Mouse (Mus musculus) hindbrain, embryonic 15.5 days (tissue): ENCODE measurements around the gene Nfe2l1. TPM values are rescaled to one million over a fixed set of nuclear protein-coding genes. Genes with fewer than 3 reads are reported as not detected.
A peak's percentile ranks its signal among the peaks of the same experiment; 100 is the strongest.

ENCODE experiments used
- ATAC-seq: fragments of 200-750 bp; cut with Nextera tagmentation; 2 replicates; pipeline ENCODE4 v1.8.0; 2017; ENCODE audit warnings: low read depth, moderate number of reproducible peaks, moderate TSS enrichment; ENCODE audit not compliant: low FRiP score
- H3K27ac ChIP-seq: fragments of 300-500 bp; sonication (generic); replicated peaks from 2 replicates; pipeline ENCODE4 v1.5.1; 2015; ENCODE audit warnings: mild to moderate bottlenecking, inconsistent platforms
- H3K27me3 ChIP-seq: fragments of 300-500 bp; sonication (generic); 2 replicates; pipeline ENCODE4 v1.6.1; 2015; ENCODE audit warnings: control low read depth, inconsistent platforms
- H3K36me3 ChIP-seq: fragments of 300-500 bp; sonication (generic); 2 replicates; pipeline ENCODE4 v1.6.1; 2015; ENCODE audit warnings: control low read depth, inconsistent platforms
- H3K4me1 ChIP-seq: fragments of 300-500 bp; sonication (generic); replicated peaks from 2 replicates; pipeline ENCODE4 v1.6.1; 2015; ENCODE audit warnings: control low read depth, inconsistent platforms
- H3K4me2 ChIP-seq: fragments of 300-500 bp; sonication (generic); 2 replicates; pipeline ENCODE4 v1.6.1; 2015; ENCODE audit warnings: moderate library complexity, mild to moderate bottlenecking, inconsistent platforms
- H3K4me3 ChIP-seq: fragments of 300-500 bp; sonication (generic); 2 replicates; pipeline ENCODE4 v1.5.1; 2015; ENCODE audit warnings: mild to moderate bottlenecking, inconsistent platforms
- H3K9ac ChIP-seq: fragments of 300-500 bp; sonication (generic); 2 replicates; pipeline ENCODE4 v1.6.1; 2015; ENCODE audit warnings: inconsistent platforms
- H3K9me3 ChIP-seq: fragments of 300-500 bp; sonication (generic); 2 replicates; pipeline ENCODE4 v1.6.1; 2016; ENCODE audit warnings: control low read depth, inconsistent platforms
- WGBS: fragments of 180-500 bp; shearing (Covaris S2); methylation state at CpG from one replicate; pipeline ENCODE4 v1.1.7; 2015; 5-methylcytosine and 5-hydroxymethylcytosine counted together
- polyA plus RNA-seq: library from polyadenylated mRNA; unstranded; fragments of >200 nt; fragmentation: Nextera tagmentation; extraction: Ambion mirVana; gene quantifications from 2 replicates; pipeline ENCODE4 v1.2.1, GENCODE M21; 2015

Gene Nfe2l1
- polyA plus RNA-seq, 1 experiment from 2014 or later = 80.5 TPM

DNA sequence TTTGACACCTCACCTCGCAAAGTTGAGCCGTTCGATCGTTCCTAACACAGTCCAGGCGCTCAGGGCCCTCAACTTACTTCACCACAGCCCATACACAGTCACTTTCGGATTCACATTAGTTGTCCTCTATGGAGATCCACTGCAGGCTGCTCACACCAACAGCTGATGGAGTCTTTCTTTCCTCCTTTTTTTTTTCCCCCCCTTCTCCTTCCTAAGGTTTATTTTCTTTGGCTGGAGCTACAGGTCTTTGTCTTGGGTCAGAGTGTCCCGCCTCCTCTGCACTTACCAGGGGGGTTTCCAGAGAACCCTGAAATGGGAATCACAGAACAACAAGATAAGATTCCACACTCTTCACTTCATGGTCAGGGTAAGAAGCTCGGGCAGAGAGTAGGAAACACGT, 1.9 kb downstream of the Nfe2l1 start:
- Histone ChIP-seq H3K4me3 (0 out of 2 replicates have a peak overlapping the region, but pooled peaks have one; percentile 7), H3K27ac (peak overlapping the region; percentile 31; the same call in 1 of the 2 replicates)

GRCm38 (mm10) chr11:96827062-96827581, 2.6 kb downstream of the Nfe2l1 start:
- WGBS = 72% methylated on average over 12 of the region's 12 CpGs
- Histone ChIP-seq H3K4me3 (0 out of 2 replicates have a peak overlapping the region, but pooled peaks have one; percentile 7), H3K36me3 (peaks cover 2% of the 10 kb centered on the region; the same call in 1 of the 2 replicates), H3K27ac (0 out of 2 replicates have a peak overlapping the region, but pooled peaks have one; percentile 93), H3K4me1 (peaks cover 73% of the 10 kb centered on the region), H3K9ac (0 out of 2 replicates have a peak overlapping the region, but pooled peaks have one; percentile 10), H3K4me2 (peak overlapping the region; percentile 86), H3K9me3 (no peaks in the 10 kb centered on the region), H3K27me3 (no peaks in the 10 kb centered on the region)
- ATAC-seq = no peak

More for the DNA sequence above, 1.9 kb downstream of the Nfe2l1 start:
- Histone ChIP-seq H3K36me3 (peaks cover 2% of the 10 kb centered on the region; the same call in 1 of the 2 replicates), H3K27me3 (no peaks in the 10 kb centered on the region), H3K9ac (peak overlapping the region; percentile 22; the same call in 1 of the 2 replicates), H3K4me1 (peaks cover 65% of the 10 kb centered on the region), H3K4me2 (peak overlapping the region; percentile 86), H3K9me3 (no peaks in the 10 kb centered on the region)
- no peak for ATAC-seq
- WGBS = 68% methylated on average over 9 of the region's 9 CpGs

GRCm38 (mm10) chr11:96826481-96826880, 3.3 kb downstream of the Nfe2l1 start:
- 0 out of 2 replicates have a peak overlapping the region, but pooled peaks have one; percentile 0 for H3K4me3 ChIP-seq
- H3K4me1 ChIP-seq = peaks cover 73% of the 10 kb centered on the region
- H3K36me3 ChIP-seq = peaks cover 8% of the 10 kb centered on the region
- H3K9me3 ChIP-seq = no peaks in the 10 kb centered on the region
- peak overlapping the region; percentile 86 for H3K4me2 ChIP-seq
- WGBS = 88% methylated on average over 2 of the region's 2 CpGs
- H3K9ac ChIP-seq = no peak overlapping the region
- H3K27ac ChIP-seq = peak overlapping the region; percentile 93; the same call in 1 of the 2 replicates
- no peaks in the 10 kb centered on the region for H3K27me3 ChIP-seq
- ATAC-seq = no peak

- H3K4me3 ChIP-seq = peak overlapping the region; percentile 49
- H3K4me2 ChIP-seq = peak overlapping the region; percentile 86
- peaks cover 69% of the 10 kb centered on the region for H3K4me1 ChIP-seq
- 44% methylated on average over 7 of the region's 7 CpGs for WGBS
- H3K27me3 ChIP-seq = no peaks in the 10 kb centered on the region
- no peak for ATAC-seq
- no peaks in the 10 kb centered on the region for H3K9me3 ChIP-seq
- H3K36me3 ChIP-seq = peaks cover 23% of the 10 kb centered on the region
- H3K27ac ChIP-seq = peak overlapping the region; percentile 93
- H3K9ac ChIP-seq = peak overlapping the region; percentile 25; the same call in 1 of the 2 replicates
Measured at GRCm38 (mm10) chr11:96824783-96825495, 4.8 kb downstream of the Nfe2l1 start.

- H3K36me3 ChIP-seq = peaks cover 31% of the 10 kb centered on the region
- H3K4me1 ChIP-seq = peaks cover 68% of the 10 kb centered on the region
Measured at GRCm38 (mm10) chr11:96823880-96824782, 5.6 kb downstream of the Nfe2l1 start.

DNA sequence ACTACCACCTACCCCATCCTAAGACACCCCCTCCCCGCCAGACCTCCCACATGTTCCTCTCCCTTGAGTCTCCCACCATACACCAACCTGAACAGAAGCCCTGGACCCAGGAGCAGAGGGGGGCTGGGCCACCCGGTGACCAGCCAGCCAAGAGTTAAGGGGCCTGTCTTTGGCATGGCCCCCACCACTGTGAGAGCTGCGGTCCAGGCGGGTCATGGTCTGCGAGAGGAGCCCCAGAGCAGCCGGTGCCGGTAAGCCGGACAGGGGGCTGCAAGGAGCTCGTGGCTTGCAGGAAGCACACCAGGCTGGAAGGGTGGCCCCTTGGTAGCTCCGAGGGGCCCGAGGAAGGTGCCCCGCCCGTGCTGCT, 6.3 kb downstream of the Nfe2l1 start:
- H3K36me3 ChIP-seq = peaks cover 38% of the 10 kb centered on the region
- 6% methylated on average over 11 of the region's 13 CpGs for WGBS

More at GRCm38 (mm10) chr11:96823880-96824782, 5.6 kb downstream of the Nfe2l1 start:
- peak; percentile 90 for ATAC-seq
- H3K27me3 ChIP-seq = no peaks in the 10 kb centered on the region
- H3K27ac ChIP-seq = peak overlapping the region; percentile 93
- H3K9ac ChIP-seq = peak overlapping the region; percentile 55
- under 1% methylated on average over 26 of the region's 26 CpGs for WGBS
- H3K4me3 ChIP-seq = peak overlapping the region; percentile 49
- peak overlapping the region; percentile 86 for H3K4me2 ChIP-seq
- H3K9me3 ChIP-seq = no peaks in the 10 kb centered on the region

GRCm38 (mm10) chr11:96822675-96823470, 6.9 kb downstream of the Nfe2l1 start:
- Histone ChIP-seq H3K9me3 (no peaks in the 10 kb centered on the region), H3K36me3 (peaks cover 42% of the 10 kb centered on the region)

More for the DNA sequence above, 6.3 kb downstream of the Nfe2l1 start:
- Histone ChIP-seq H3K9ac (peak overlapping the region; percentile 55), H3K4me3 (peak overlapping the region; percentile 49), H3K27ac (peak overlapping the region; percentile 93), H3K9me3 (no peaks in the 10 kb centered on the region), H3K4me1 (peaks cover 61% of the 10 kb centered on the region), H3K4me2 (peak overlapping the region; percentile 86), H3K27me3 (no peaks in the 10 kb centered on the region)
- ATAC-seq = peak; percentile 28

GRCm38 (mm10) chr11:96821956-96822355, 7.8 kb downstream of the Nfe2l1 start:
- Histone ChIP-seq H3K4me2 (no peak overlapping the region), H3K4me1 (peaks cover 46% of the 10 kb centered on the region), H3K9ac (no peak overlapping the region), H3K36me3 (peaks cover 49% of the 10 kb centered on the region), H3K4me3 (no peak overlapping the region), H3K27ac (no peak overlapping the region), H3K9me3 (no peaks in the 10 kb centered on the region), H3K27me3 (no peaks in the 10 kb centered on the region)
- 93% methylated on average over 10 of the region's 10 CpGs for WGBS
- ATAC-seq = no peak

More at GRCm38 (mm10) chr11:96822675-96823470, 6.9 kb downstream of the Nfe2l1 start:
- Histone ChIP-seq H3K4me3 (peak overlapping the region; percentile 49), H3K9ac (peak overlapping the region; percentile 55; the same call in 1 of the 2 replicates), H3K4me1 (peaks cover 56% of the 10 kb centered on the region), H3K27me3 (no peaks in the 10 kb centered on the region), H3K27ac (no peak overlapping the region), H3K4me2 (peak overlapping the region; percentile 86)
- 38% methylated on average over 4 of the region's 4 CpGs for WGBS
- ATAC-seq = no peak

GRCm38 (mm10) chr11:96818128-96818710, 11.5 kb downstream of the Nfe2l1 start:
- Histone ChIP-seq H3K9me3 (no peaks in the 10 kb centered on the region), H3K4me2 (no peak overlapping the region), H3K4me1 (peaks cover 12% of the 10 kb centered on the region), H3K36me3 (peaks cover 73% of the 10 kb centered on the region), H3K27me3 (no peaks in the 10 kb centered on the region), H3K27ac (no peak overlapping the region), H3K4me3 (no peak overlapping the region), H3K9ac (no peak overlapping the region)
- WGBS = 78% methylated on average over 8 of the region's 8 CpGs
- no peak for ATAC-seq

GRCm38 (mm10) chr11:96816979-96817378, 12.8 kb downstream of the Nfe2l1 start:
- ATAC-seq = no peak
- H3K36me3 ChIP-seq = peaks cover 81% of the 10 kb centered on the region
- H3K27ac ChIP-seq = no peak overlapping the region
- no peaks in the 10 kb centered on the region for H3K27me3 ChIP-seq
- WGBS = 65% methylated on average over 5 of the region's 5 CpGs
- H3K9me3 ChIP-seq = no peaks in the 10 kb centered on the region
- H3K9ac ChIP-seq = no peak overlapping the region
- H3K4me3 ChIP-seq = no peak overlapping the region
- no peak overlapping the region for H3K4me2 ChIP-seq
- no peaks in the 10 kb centered on the region for H3K4me1 ChIP-seq
